Mouse (Mus musculus): Measurements from ENCODE around the gene Mettl14. TPM values are rescaled to one million over a fixed set of nuclear protein-coding genes. Genes with fewer than 3 reads are reported as not detected.

Mettl14 gene
- polyA plus RNA-seq, 2 experiments, result 15.8 to 16.7 TPM

DNA sequence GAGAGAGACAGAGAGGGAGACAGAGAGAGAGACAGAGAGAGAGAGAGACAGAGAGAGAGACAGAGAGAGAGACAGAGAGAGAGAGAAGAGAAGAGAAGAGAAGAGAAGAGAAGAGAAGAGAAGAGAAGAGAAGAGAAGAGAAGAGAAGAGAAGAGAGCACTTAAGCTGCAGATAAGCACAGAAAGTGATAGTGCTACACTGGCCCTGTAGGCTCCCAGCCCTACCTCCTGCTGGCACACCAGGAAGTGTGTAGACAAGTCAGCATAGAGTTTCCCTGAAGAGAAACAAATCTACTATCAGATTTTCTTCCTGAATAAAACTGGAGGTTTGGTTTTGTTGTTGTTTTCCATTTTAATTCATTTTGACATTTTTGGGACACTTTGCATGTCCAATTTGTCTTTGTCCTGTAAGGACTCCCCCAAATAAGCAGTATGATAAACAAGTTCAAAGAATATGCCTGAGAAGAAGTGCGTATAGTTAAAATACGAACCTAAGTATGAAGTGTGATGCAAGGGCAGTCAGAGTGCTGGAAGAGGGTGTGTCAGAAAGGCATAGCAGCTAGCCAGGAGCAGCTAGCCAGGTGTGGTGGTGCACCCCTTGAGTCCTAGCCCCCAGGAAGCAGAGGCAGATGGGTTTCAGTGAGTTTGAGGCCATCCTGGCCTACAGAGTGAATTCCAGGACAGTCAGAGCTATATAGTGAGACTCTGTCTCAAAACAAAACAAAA lies 53.4 kb downstream of the Mettl14 start:
- no peak overlapping the region for H3K9ac ChIP-seq (ENCODE audit: low read depth, low read length, severe bottlenecking)
- H3K27me3 ChIP-seq (ENCODE audit: control insufficient read depth, insufficient read depth, low read length), result no peaks in the 10 kb centered on the region
- peaks cover 21% of the 10 kb centered on the region for H3K36me3 ChIP-seq (ENCODE audit: control insufficient read depth, insufficient read depth, low read length)
- no peak for TF ChIP-seq POLR2A (IDR thresholded peaks at IDR 0.05; ENCODE audit: borderline replicate concordance, extremely low read depth, insufficient read depth, insufficient read length)
- H3K9me3 ChIP-seq (ENCODE audit: control insufficient read depth, low read length), result no peaks in the 10 kb centered on the region
- no peak for ATAC-seq (ENCODE audit: low FRiP score, low read depth)
- no peak for DNase-seq (ENCODE audit: low spot score)
- WGBS, result 80% methylated on average over 2 of the region's 2 CpGs
- no peak overlapping the region for H3K27ac ChIP-seq (replicated peaks; ENCODE audit: low read depth, low read length)
- no peak overlapping the region for H3K4me3 ChIP-seq (replicated peaks; ENCODE audit: low read length)
- no peak overlapping the region for H3K4me2 ChIP-seq (replicated peaks; ENCODE audit: low read depth, low read length, severe bottlenecking)
- peaks cover 20% of the 10 kb centered on the region for H3K4me1 ChIP-seq (ENCODE audit: control insufficient read depth, insufficient read depth, low read length)

- peaks cover 17% of the 10 kb centered on the region for H3K4me1 ChIP-seq (ENCODE audit: control insufficient read depth, insufficient read depth, low read length)
- H3K27ac ChIP-seq (replicated peaks; ENCODE audit: low read depth, low read length), result no peak overlapping the region
- no peak for DNase-seq (ENCODE audit: low spot score)
- 84% methylated on average over 4 of the region's 4 CpGs for WGBS
- ATAC-seq (ENCODE audit: low FRiP score, low read depth), result no peak
- H3K4me3 ChIP-seq (replicated peaks; ENCODE audit: low read length), result no peak overlapping the region
- no peaks in the 10 kb centered on the region for H3K9me3 ChIP-seq (ENCODE audit: control insufficient read depth, low read length)
- H3K4me2 ChIP-seq (replicated peaks; ENCODE audit: low read depth, low read length, severe bottlenecking), result no peak overlapping the region
- no peaks in the 10 kb centered on the region for H3K27me3 ChIP-seq (ENCODE audit: control insufficient read depth, insufficient read depth, low read length)
- no peak for TF ChIP-seq POLR2A (IDR thresholded peaks at IDR 0.05; ENCODE audit: borderline replicate concordance, extremely low read depth, insufficient read depth, insufficient read length)
- peaks cover 20% of the 10 kb centered on the region for H3K36me3 ChIP-seq (ENCODE audit: control insufficient read depth, insufficient read depth, low read length)
- H3K9ac ChIP-seq (ENCODE audit: low read depth, low read length, severe bottlenecking), result no peak overlapping the region
Measured at GRCm38 (mm10) chr3:123330221-123330620, 55.7 kb downstream of the Mettl14 start.

DNA sequence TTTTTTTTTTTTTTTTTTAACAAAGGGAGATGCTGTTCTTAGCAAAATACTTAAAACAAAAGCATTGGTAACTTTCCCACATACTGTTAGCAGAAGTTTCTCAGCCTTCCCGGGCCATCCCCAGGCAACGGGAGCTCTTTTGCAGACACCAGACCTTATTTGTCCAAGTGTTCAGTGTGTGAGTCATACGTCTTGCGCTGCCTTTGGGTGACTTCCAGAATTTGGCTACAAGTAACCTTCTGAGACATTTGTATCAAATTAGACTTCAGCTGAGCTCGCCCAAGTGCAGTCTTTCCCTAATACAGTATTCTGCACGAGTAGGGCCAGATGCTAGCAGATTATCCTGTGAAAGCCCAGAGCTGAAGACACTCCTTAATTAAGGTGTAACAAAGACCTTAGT lies 56.7 kb downstream of the Mettl14 start:
- peak; percentile 71 for DNase-seq (ENCODE audit: low spot score)
- H3K9me3 ChIP-seq (ENCODE audit: control insufficient read depth, low read length), result no peaks in the 10 kb centered on the region
- peaks cover 20% of the 10 kb centered on the region for H3K36me3 ChIP-seq (ENCODE audit: control insufficient read depth, insufficient read depth, low read length)
- peaks cover 8% of the 10 kb centered on the region for H3K4me1 ChIP-seq (ENCODE audit: control insufficient read depth, insufficient read depth, low read length)
- WGBS, result 41% methylated on average over 6 of the region's 6 CpGs
- H3K4me2 ChIP-seq (replicated peaks; ENCODE audit: low read depth, low read length, severe bottlenecking), result no peak overlapping the region
- no peak for TF ChIP-seq POLR2A (IDR thresholded peaks at IDR 0.05; ENCODE audit: borderline replicate concordance, extremely low read depth, insufficient read depth, insufficient read length)
- H3K27ac ChIP-seq (replicated peaks; ENCODE audit: low read depth, low read length), result no peak overlapping the region
- H3K27me3 ChIP-seq (ENCODE audit: control insufficient read depth, insufficient read depth, low read length), result no peaks in the 10 kb centered on the region
- H3K9ac ChIP-seq (ENCODE audit: low read depth, low read length, severe bottlenecking), result no peak overlapping the region
- peak; percentile 69 for ATAC-seq (ENCODE audit: low FRiP score, low read depth)
- no peak overlapping the region for H3K4me3 ChIP-seq (replicated peaks; ENCODE audit: low read length)

DNA sequence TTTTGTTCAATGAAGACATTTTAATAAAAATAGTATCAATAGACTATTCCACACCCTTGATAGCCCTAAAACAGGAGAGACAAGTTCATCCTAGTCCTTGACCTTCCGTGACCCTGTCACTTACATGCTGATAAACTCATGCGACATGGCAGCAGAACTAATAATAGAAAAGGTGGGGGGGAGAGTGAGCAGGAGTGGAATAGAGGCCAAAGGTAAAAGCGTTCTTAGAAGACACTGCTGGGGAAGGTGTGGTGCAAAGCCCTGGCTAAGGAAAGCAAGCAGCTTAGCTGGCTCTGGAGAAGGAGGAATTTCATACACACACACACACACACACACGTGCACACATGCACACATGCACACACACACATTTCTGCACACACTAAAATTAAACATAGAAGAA lies 61.6 kb downstream of the Mettl14 start:
- 66% methylated on average over 4 of the region's 4 CpGs for WGBS
- Histone ChIP-seq H3K27ac (replicated peaks; ENCODE audit: low read depth, low read length) (no peak overlapping the region), H3K9me3 (ENCODE audit: control insufficient read depth, low read length) (no peaks in the 10 kb centered on the region), H3K4me1 (ENCODE audit: control insufficient read depth, insufficient read depth, low read length) (peaks cover under 1% of the 10 kb centered on the region; the same call in 1 of the 2 replicates), H3K4me2 (replicated peaks; ENCODE audit: low read depth, low read length, severe bottlenecking) (no peak overlapping the region), H3K36me3 (ENCODE audit: control insufficient read depth, insufficient read depth, low read length) (peaks cover 28% of the 10 kb centered on the region), H3K27me3 (ENCODE audit: control insufficient read depth, insufficient read depth, low read length) (no peaks in the 10 kb centered on the region), H3K9ac (ENCODE audit: low read depth, low read length, severe bottlenecking) (no peak overlapping the region), H3K4me3 (replicated peaks; ENCODE audit: low read length) (no peak overlapping the region)
- TF ChIP-seq POLR2A (IDR thresholded peaks at IDR 0.05; ENCODE audit: borderline replicate concordance, extremely low read depth, insufficient read depth, insufficient read length), result no peak
- ATAC-seq (ENCODE audit: low FRiP score, low read depth) (no peak), DNase-seq (ENCODE audit: low spot score) (no peak)

DNA sequence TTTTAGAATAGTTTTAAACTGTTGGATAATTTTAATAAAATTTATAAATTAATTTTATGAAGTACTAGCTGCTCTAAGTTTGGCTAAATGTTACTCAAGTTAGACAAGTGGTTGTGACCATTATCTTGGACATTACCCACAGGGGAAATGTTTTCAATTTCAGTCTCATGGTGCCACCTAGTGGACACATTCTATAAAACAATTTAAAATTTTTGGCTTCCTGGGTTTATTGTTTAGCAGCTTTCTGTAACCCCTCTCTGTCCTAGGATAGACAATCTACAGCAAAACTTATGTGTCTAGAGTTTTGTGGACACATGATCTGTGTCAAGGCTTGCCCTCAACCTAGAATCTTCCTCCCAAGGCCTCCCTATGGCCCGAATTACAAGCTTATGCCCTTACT lies 63.8 kb downstream of the Mettl14 start:
- H3K9ac ChIP-seq (ENCODE audit: low read depth, low read length, severe bottlenecking), result no peak overlapping the region
- H3K9me3 ChIP-seq (ENCODE audit: control insufficient read depth, low read length), result no peaks in the 10 kb centered on the region
- H3K36me3 ChIP-seq (ENCODE audit: control insufficient read depth, insufficient read depth, low read length), result peaks cover 18% of the 10 kb centered on the region
- no peak overlapping the region for H3K4me3 ChIP-seq (replicated peaks; ENCODE audit: low read length)
- no peaks in the 10 kb centered on the region for H3K27me3 ChIP-seq (ENCODE audit: control insufficient read depth, insufficient read depth, low read length)
- peak; percentile 80 for DNase-seq (ENCODE audit: low spot score)
- no peak overlapping the region for H3K27ac ChIP-seq (replicated peaks; ENCODE audit: low read depth, low read length)
- H3K4me2 ChIP-seq (replicated peaks; ENCODE audit: low read depth, low read length, severe bottlenecking), result no peak overlapping the region
- no peaks in the 10 kb centered on the region for H3K4me1 ChIP-seq (ENCODE audit: control insufficient read depth, insufficient read depth, low read length)
- 16% methylated on average over 1 of the region's 1 CpGs for WGBS
- no peak for ATAC-seq (ENCODE audit: low FRiP score, low read depth)
- TF ChIP-seq POLR2A (IDR thresholded peaks at IDR 0.05; ENCODE audit: borderline replicate concordance, extremely low read depth, insufficient read depth, insufficient read length), result no peak

Measured in limb, embryonic 14.5 days (tissue).